Mouse (Mus musculus) embryonic fibroblast, embryonic 13.5 days (primary cell): ENCODE measurements around the gene Unkl.

ENCODE experiments used
- CTCF ChIP-seq: IDR thresholded peaks from 2 replicates; pipeline ENCODE4 v1.5.1; 2011; ENCODE audit warnings: mild to moderate bottlenecking, control low read depth, low read length, moderate library complexity, borderline replicate concordance; ENCODE audit not compliant: insufficient read depth
- POLR2A ChIP-seq: IDR thresholded peaks from 2 replicates; pipeline ENCODE4 v1.6.1; 2011; ENCODE audit warnings: low read depth, mild to moderate bottlenecking, control low read depth, low read length, moderate library complexity

DNA sequence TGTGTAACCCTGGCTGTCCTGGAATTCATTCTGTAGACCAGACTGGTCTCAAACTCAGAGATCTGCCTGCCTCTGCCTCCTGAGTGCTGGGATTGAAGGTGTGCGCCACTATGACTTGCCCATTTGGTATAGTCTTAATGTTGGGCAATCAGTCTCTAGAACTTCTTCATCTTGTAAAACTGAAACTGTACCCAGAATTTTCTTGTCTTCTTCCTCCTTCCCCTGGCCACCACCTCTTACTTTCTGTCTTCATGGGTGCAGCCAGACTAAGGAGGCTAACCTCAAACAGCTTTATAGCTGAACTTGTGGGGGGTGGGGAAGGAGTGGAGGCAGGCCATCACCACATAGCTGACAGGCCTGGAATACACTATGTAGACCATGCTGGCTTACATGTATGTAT is 49.4 kb upstream of the Unkl start:
- TF ChIP-seq POLR2A: no peak
- no peak for TF ChIP-seq CTCF
